Mouse (Mus musculus) bone marrow, adult 2 months (tissue): ENCODE data around the gene Zmiz2. TPM values are rescaled to one million over a fixed set of nuclear protein-coding genes. Genes with fewer than 3 reads are reported as not detected.

ENCODE experiments used
- H3K27ac ChIP-seq: fragments of 200-500 bp; 2 replicates; pipeline ENCODE4 v1.5.1; 2012; ENCODE audit warnings: low read depth, mild to moderate bottlenecking, control low read depth, inconsistent platforms, low read length; ENCODE audit not compliant: control insufficient read depth, poor library complexity, insufficient read depth
- H3K4me1 ChIP-seq: fragments of 200-500 bp; 2 replicates; pipeline ENCODE4 v1.6.1; 2011; ENCODE audit warnings: low read length; ENCODE audit not compliant: control insufficient read depth, insufficient read depth
- H3K4me3 ChIP-seq: fragments of 200-500 bp; replicated peaks from 2 replicates; pipeline ENCODE3; 2011; ENCODE audit warnings: mild to moderate bottlenecking, low read depth, low read length, control low read depth; ENCODE audit not compliant: control insufficient read depth
- CTCF ChIP-seq: fragments of 200-500 bp; IDR thresholded peaks from 2 replicates; pipeline ENCODE4 v1.5.1; 2011; ENCODE audit warnings: low read length, control low read depth; ENCODE audit not compliant: control insufficient read depth, insufficient read depth
- POLR2A ChIP-seq: fragments of 200-500 bp; IDR thresholded peaks from 2 replicates; pipeline ENCODE4 v1.6.1; 2011; ENCODE audit warnings: low read depth, mild to moderate bottlenecking, control low read depth, low read length, borderline replicate concordance; ENCODE audit not compliant: control insufficient read depth
- WGBS: fragments of 180-500 bp; shearing (Covaris S2); methylation state at CpG from one replicate; pipeline ENCODE4 v1.1.7; 2018; 5-methylcytosine and 5-hydroxymethylcytosine counted together
- polyA plus RNA-seq: library from polyadenylated mRNA; stranded (reverse); fragments of >200 nt; gene quantifications from 2 replicates; pipeline ENCODE4 v1.2.4, GENCODE M21; 2011; ENCODE audit warnings: low replicate concordance; ENCODE audit not compliant: missing spikeins, insufficient read depth, insufficient read length

Gene Zmiz2
- 24.8 and 42.3 TPM in 2 replicates for polyA plus RNA-seq

DNA sequence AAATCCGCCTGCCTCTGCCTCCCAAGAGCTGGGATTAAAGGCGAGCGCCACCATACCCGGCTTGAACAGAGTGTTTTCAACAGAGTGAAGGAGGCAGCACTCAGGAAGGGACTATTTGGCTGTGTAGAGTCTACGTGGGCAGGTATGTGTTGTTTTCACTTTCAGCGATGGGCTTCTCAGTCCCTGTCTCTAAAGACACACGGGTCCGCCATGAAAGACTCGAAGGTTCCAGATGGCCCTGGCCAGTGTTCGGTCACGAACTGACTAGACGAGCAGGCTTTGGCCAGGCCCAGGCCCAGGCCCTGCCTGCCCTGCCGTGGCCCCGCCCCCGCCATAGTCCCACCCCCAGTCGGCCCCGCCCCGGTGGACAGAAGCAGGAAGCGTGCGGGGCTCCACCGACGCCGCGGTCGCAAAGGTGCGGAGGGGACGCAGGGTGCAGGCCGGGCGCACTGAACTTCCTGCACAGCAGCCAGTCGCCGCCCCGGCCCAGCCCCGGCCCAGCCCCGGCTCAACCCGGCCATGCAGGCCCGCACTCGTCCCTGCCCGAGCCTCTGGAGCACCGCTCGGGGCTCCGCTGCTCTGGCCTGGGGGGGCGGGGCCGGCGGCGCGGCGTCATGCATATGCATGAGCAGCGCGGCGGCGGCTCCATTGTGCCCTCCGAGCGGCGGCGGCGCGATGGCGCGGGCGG lies at the start of gene Zmiz2:
Zmiz2 (plus strand) TSS at position 349 of the 688 bp plus-strand sequence.
- peak within 1 kb of the TSS; percentile 89 for H3K4me3 ChIP-seq
- peaks cover 9% of the 10 kb centered on the region; the same call in 1 of the 2 replicates for H3K4me1 ChIP-seq
- WGBS: 4% methylated on average over 60 of the region's 60 CpGs
- peak within 1 kb of the TSS; percentile 99 for H3K27ac ChIP-seq
- peak; percentile 78; the same call in 1 of the 2 replicates for TF ChIP-seq POLR2A
- no peak for TF ChIP-seq CTCF

DNA sequence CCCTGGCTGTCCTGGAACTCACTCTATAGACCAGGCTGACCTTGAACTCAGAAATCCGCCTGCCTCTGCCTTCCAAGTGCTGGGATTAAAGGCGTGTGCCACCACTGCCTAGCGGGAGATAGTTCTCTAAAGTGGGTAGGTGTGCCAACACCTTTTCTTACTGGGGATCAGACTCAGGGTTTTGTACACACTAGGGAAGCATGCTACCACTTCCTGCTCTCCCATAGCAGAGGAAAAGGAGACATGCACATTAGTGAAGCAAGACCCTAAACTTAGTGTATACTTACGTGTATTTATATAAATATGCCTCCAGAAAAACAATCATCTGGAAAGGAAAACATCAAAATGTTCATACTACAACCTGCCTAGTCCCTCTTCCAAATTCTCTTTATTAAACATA lies 42.9 kb upstream of the Zmiz2 start:
- no peak for TF ChIP-seq POLR2A
- no peak for TF ChIP-seq CTCF
- WGBS: 81% methylated on average over 4 of the region's 4 CpGs
- Histone ChIP-seq H3K27ac (no peak overlapping the region), H3K4me1 (no peaks in the 10 kb centered on the region), H3K4me3 (no peak overlapping the region)

DNA sequence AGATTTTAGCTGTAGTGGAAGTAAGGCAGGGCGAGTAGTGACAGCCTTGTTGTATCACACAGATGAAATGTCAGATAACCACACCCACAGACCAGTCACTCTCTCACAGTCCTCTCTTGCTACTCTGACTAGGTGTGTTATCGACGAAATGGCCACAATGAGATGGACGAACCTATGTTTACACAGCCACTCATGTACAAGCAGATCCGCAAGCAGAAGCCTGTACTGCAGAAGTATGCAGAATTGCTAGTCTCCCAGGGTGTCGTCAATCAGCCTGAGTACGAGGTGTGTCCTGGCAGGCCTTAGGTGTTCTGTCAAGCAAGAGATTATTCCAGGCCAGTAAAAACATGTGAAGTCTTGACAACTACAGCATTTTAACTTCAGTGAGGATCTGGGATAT lies 41.9 kb upstream of the Zmiz2 start:
- TF ChIP-seq POLR2A (no peak), CTCF (no peak)
- no peaks in the 10 kb centered on the region for H3K4me1 ChIP-seq
- no peak overlapping the region for H3K27ac ChIP-seq
- 92% methylated on average over 7 of the region's 7 CpGs for WGBS
- H3K4me3 ChIP-seq: no peak overlapping the region

DNA sequence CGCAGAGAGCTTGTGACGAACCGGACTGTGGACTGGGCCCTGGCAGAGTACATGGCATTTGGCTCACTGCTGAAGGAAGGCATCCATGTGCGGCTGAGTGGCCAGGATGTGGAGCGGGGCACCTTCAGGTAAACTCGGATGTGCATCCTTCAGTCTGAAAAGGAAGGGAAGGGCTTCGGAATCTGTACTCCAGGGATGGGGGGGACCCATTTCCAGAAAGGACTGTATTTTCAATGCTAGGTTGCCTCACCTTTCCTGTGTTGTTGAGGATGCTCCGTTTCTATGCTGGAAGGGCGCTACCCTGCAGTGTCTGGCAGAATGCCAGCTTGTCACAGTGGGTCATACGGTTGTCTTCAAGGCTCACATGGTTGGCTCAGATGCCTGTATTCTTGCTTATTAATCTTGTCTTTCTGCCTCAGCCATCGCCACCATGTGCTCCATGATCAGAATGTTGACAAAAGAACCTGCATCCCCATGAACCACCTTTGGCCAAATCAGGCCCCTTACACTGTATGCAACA lies 40.1 kb upstream of the Zmiz2 start:
- no peaks in the 10 kb centered on the region for H3K4me1 ChIP-seq
- WGBS: 88% methylated on average over 11 of the region's 11 CpGs
- TF ChIP-seq POLR2A: no peak
- no peak overlapping the region for H3K4me3 ChIP-seq
- no peak overlapping the region for H3K27ac ChIP-seq

DNA sequence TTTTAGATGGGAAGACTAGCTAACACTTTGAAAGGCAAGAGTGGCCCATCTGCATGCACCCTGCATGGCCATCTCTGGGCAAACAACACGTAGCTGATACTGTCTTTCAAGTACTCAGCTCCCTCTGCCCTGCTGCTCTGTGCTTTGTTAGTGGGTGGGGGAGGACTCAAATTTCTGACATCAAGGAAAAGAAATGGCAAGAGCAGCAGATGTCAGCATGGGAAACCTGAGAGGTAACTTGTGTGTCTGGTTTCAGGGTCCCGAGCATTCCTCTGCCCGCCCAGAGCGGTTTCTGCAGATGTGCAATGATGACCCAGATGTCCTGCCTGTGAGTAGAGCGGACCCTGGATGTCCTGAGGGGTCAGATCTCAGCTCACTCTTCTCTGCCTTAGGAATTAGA lies 39.3 kb upstream of the Zmiz2 start:
- no peak overlapping the region for H3K27ac ChIP-seq
- H3K4me1 ChIP-seq: no peaks in the 10 kb centered on the region
- no peak for TF ChIP-seq CTCF
- no peak for TF ChIP-seq POLR2A
- H3K4me3 ChIP-seq: no peak overlapping the region
- WGBS: 97% methylated on average over 5 of the region's 5 CpGs

DNA sequence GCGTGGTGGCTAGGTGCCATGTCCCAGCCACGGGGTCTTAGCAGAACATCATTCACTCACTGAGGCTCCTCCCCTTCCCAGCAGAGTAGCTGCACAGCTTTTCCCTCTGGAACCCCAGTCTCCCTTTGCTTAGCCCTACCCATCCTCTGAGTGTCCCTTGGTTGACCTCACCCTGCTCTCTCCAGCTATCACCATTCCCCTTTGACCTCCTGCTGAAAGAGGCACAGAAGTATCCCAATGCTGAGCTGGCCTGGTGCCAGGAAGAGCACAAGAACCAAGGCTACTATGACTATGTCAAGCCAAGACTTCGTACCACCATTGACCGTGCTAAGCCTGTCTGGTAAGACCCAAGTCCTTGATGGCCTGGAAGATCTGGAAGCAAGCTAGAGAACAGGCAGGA lies 33.8 kb upstream of the Zmiz2 start:
- Histone ChIP-seq H3K4me1 (no peaks in the 10 kb centered on the region; the same call in 1 of the 2 replicates), H3K27ac (no peak overlapping the region), H3K4me3 (no peak overlapping the region)
- WGBS: 90% methylated on average over 4 of the region's 4 CpGs
- no peak for TF ChIP-seq POLR2A
- no peak for TF ChIP-seq CTCF

DNA sequence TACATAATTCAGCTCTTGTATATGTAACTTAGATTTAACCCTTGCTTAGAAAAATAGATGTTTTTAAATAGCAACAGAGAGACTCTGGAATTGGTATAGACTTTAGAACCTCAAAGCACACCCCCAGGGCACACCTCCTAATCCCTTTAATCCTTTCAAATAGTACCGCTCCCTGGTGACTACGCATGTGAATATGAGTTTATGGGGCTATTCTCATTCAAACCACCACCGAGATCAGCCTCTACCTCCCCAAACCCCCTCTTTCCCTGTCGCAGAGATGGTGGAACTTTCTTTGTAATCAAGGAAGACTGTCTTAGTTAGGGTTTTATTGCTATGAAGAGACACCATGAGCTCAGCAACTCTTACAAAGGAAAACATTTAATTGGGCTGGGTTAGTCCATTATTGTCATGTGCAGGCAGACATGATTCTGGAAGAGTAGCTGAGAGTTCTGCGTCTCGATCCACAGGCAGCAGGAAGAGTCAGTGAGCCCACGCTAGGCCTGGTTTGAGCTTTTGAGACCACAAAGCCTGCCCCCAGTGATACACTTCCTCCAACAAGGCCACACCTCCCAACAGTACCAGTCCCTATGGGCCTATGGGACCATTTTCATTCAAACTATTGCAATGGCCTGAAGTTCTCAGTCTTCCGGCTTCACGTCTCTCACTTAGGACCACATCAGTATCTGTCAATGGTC lies 24.1 kb upstream of the Zmiz2 start:
- H3K4me3 ChIP-seq: no peak overlapping the region
- H3K27ac ChIP-seq: no peak overlapping the region
- no peaks in the 10 kb centered on the region; the same call in 1 of the 2 replicates for H3K4me1 ChIP-seq
- 81% methylated on average over 9 of the region's 9 CpGs for WGBS
- TF ChIP-seq CTCF (no peak), POLR2A (no peak)

DNA sequence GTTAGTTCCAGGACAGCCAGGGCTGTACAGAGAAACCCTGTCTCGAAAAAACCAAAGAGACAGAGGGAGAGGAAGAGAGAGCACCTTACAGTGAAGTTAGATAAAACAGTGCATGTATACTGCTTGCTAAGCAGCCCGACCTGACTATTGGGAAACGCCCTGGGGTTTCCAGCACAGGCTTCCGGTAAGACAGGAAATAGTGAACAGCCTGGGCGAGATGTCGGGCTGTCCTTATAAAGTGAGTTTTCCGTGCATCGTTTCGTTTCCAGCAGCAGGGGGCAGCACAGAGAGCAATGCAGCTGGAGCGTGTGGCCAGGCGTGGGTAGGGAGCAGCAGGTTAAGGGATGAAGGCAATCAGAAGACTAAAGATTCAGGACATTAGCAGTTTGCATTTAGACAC lies 23.0 kb upstream of the Zmiz2 start:
- TF ChIP-seq POLR2A (0 out of 2 replicates have a peak, but pooled peaks have one; percentile 23), CTCF (peak; percentile 93)
- 2% methylated on average over 11 of the region's 11 CpGs for WGBS
- Histone ChIP-seq H3K4me3 (no peak overlapping the region), H3K27ac (no peak overlapping the region; the same call in 1 of the 2 replicates), H3K4me1 (no peaks in the 10 kb centered on the region; the same call in 1 of the 2 replicates)
